Mouse (Mus musculus) embryo, embryonic 9.5 days (tissue): Measurements from ENCODE around the gene Tekt1.

Source experiments
- DNase-seq: peaks from one replicate; pipeline ENCODE4 v3.0.0-alpha.2; 2017; ENCODE audit errors: extremely low spot score

Tekt1 gene

GRCm38 (mm10) chr11:72362347-72362741 lies at the start of gene Tekt1:
Gene Tekt1, minus strand, starts transcription at chr11:72362442.
- DNase-seq = peak; percentile 5

- no peak for DNase-seq
Measured at GRCm38 (mm10) chr11:72411945-72412344, 49.7 kb upstream of the Tekt1 start.

- peak; percentile 92 for DNase-seq
Measured at GRCm38 (mm10) chr11:72411093-72411921, 49.1 kb upstream of the Tekt1 start, which contains the start of gene Smtnl2. Gene Smtnl2, minus strand, starts transcription at chr11:72411713.

GRCm38 (mm10) chr11:72410521-72411092 lies 48.4 kb upstream of the Tekt1 start:
- peak; percentile 61 for DNase-seq

- DNase-seq = no peak
Measured at GRCm38 (mm10) chr11:72409649-72410385, 47.6 kb upstream of the Tekt1 start.

GRCm38 (mm10) chr11:72408451-72409170 lies 46.4 kb upstream of the Tekt1 start:
- no peak for DNase-seq

- DNase-seq = peak; percentile 22
Measured at GRCm38 (mm10) chr11:72407574-72407973, 45.3 kb upstream of the Tekt1 start.

GRCm38 (mm10) chr11:72407081-72407480 lies 44.8 kb upstream of the Tekt1 start:
- DNase-seq = peak; percentile 23

GRCm38 (mm10) chr11:72406079-72406675 lies 43.9 kb upstream of the Tekt1 start:
- no peak for DNase-seq

GRCm38 (mm10) chr11:72405532-72405931 lies 43.3 kb upstream of the Tekt1 start:
- DNase-seq = no peak

- DNase-seq = no peak
Measured at GRCm38 (mm10) chr11:72402969-72403368, 40.7 kb upstream of the Tekt1 start.

- DNase-seq = no peak
Measured at GRCm38 (mm10) chr11:72402017-72402416, 39.8 kb upstream of the Tekt1 start.

- DNase-seq = no peak
Measured at GRCm38 (mm10) chr11:72401068-72401467, 38.8 kb upstream of the Tekt1 start.

GRCm38 (mm10) chr11:72397811-72398525 lies 35.7 kb upstream of the Tekt1 start:
- no peak for DNase-seq

GRCm38 (mm10) chr11:72397072-72397471 lies 34.8 kb upstream of the Tekt1 start:
- DNase-seq = no peak

- DNase-seq = no peak
Measured at GRCm38 (mm10) chr11:72396621-72397020, 34.4 kb upstream of the Tekt1 start.

- no peak for DNase-seq
Measured at GRCm38 (mm10) chr11:72395652-72396051, 33.4 kb upstream of the Tekt1 start.

GRCm38 (mm10) chr11:72394694-72395093 lies 32.5 kb upstream of the Tekt1 start:
- DNase-seq = no peak

- no peak for DNase-seq
Measured at GRCm38 (mm10) chr11:72393669-72394068, 31.4 kb upstream of the Tekt1 start.

GRCm38 (mm10) chr11:72393243-72393642 lies 31.0 kb upstream of the Tekt1 start:
- no peak for DNase-seq

GRCm38 (mm10) chr11:72391181-72391580 lies 28.9 kb upstream of the Tekt1 start:
- no peak for DNase-seq
